Mouse (Mus musculus) left cerebral cortex, adult 9 months (tissue): ENCODE data around the gene Rph3a.

ENCODE experiments used
- DNase-seq, 2 experiments: peaks; one replicate each; pipeline ENCODE4 v3.0.0; 2022; ENCODE audit warnings: low spot score in 2 of 2

The Rph3a gene

GRCm38 (mm10) chr5:121009811-121010569, at the start of gene Rph3a:
Rph3a (minus strand) TSS chr5:121010092.
- no peak for DNase-seq

GRCm38 (mm10) chr5:121058261-121058660, 48.4 kb upstream of the Rph3a start:
- DNase-seq: peak in 1 of 2 experiments; percentile 26

- DNase-seq: no peak
Measured at GRCm38 (mm10) chr5:121053886-121054285, 44.0 kb upstream of the Rph3a start.

GRCm38 (mm10) chr5:121041791-121042190, 31.9 kb upstream of the Rph3a start:
- no peak for DNase-seq

GRCm38 (mm10) chr5:121039465-121039864, 29.6 kb upstream of the Rph3a start:
- no peak for DNase-seq

- no peak for DNase-seq
Measured at GRCm38 (mm10) chr5:121030161-121030560, 20.3 kb upstream of the Rph3a start.

- peak; percentile 68 for DNase-seq
Measured at GRCm38 (mm10) chr5:121019505-121019904, 9.6 kb upstream of the Rph3a start.

GRCm38 (mm10) chr5:121017699-121018098, 7.8 kb upstream of the Rph3a start:
- no peak for DNase-seq

GRCm38 (mm10) chr5:121016405-121016804, 6.5 kb upstream of the Rph3a start:
- no peak for DNase-seq

- no peak for DNase-seq
Measured at GRCm38 (mm10) chr5:121014496-121014895, 4.6 kb upstream of the Rph3a start.

GRCm38 (mm10) chr5:121011962-121012361, 2.1 kb upstream of the Rph3a start:
- no peak for DNase-seq

GRCm38 (mm10) chr5:121009406-121009805, 486 bp downstream of the Rph3a start:
- DNase-seq: peak in 1 of 2 experiments; percentile 71

GRCm38 (mm10) chr5:121008411-121009239, 1.3 kb downstream of the Rph3a start:
- no peak for DNase-seq

- no peak for DNase-seq
Measured at GRCm38 (mm10) chr5:121007563-121007962, 2.3 kb downstream of the Rph3a start.

GRCm38 (mm10) chr5:121007130-121007529, 2.8 kb downstream of the Rph3a start:
- no peak for DNase-seq

- no peak for DNase-seq
Measured at GRCm38 (mm10) chr5:121006176-121006575, 3.7 kb downstream of the Rph3a start.

- DNase-seq: peak in 1 of 2 experiments; percentile 65
Measured at GRCm38 (mm10) chr5:121003781-121004180, 6.1 kb downstream of the Rph3a start.

GRCm38 (mm10) chr5:120999573-120999972, 10.3 kb downstream of the Rph3a start:
- no peak for DNase-seq

GRCm38 (mm10) chr5:120988373-120988772, 21.5 kb downstream of the Rph3a start:
- no peak for DNase-seq

- no peak for DNase-seq
Measured at GRCm38 (mm10) chr5:120983029-120983428, 26.9 kb downstream of the Rph3a start.

GRCm38 (mm10) chr5:120981211-120981610, 28.7 kb downstream of the Rph3a start:
- no peak for DNase-seq

GRCm38 (mm10) chr5:120980116-120980515, 29.8 kb downstream of the Rph3a start:
- DNase-seq: no peak

GRCm38 (mm10) chr5:120976138-120976537, 33.8 kb downstream of the Rph3a start:
- DNase-seq: no peak
